Mouse (Mus musculus) testis, adult 2 months (tissue): ENCODE results near the gene Asap3.

Experiments used
- CTCF ChIP-seq: fragments of 200-500 bp; IDR thresholded peaks from 2 replicates; pipeline ENCODE4 v1.5.1; 2012; ENCODE audit warnings: low read depth, mild to moderate bottlenecking, inconsistent platforms, low read length, moderate library complexity; ENCODE audit not compliant: control insufficient read depth, insufficient read depth, insufficient replicate concordance
- POLR2A ChIP-seq: fragments of 200-500 bp; IDR thresholded peaks from 2 replicates; pipeline ENCODE4 v1.6.1; 2012; ENCODE audit warnings: low read depth, mild to moderate bottlenecking, inconsistent platforms, low read length, moderate library complexity; ENCODE audit not compliant: control insufficient read depth

DNA sequence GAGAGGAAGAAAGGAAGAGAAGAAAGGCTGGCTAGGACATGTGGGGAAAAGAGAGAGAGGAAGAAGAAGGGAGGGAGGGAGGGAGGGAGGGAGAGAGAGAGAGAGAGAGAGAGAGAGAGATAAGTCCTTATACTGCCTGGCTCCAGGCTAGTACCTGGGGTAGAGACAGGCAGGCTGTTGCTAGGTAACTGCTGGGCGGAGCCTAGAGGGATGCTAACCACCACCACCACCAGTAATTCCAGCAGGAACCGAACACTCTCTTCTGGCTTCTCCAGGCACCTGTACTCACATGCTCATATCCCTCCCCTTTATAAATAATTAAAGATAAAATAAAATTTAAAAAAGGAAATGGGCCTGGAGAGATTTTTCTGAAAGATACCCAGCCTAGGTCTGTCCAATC lies 77.6 kb downstream of the Asap3 start:
- TF ChIP-seq POLR2A (no peak), CTCF (no peak)
